19 mouse cellular contexts compared by ENCODE assay signal in the genomic region with DNA sequence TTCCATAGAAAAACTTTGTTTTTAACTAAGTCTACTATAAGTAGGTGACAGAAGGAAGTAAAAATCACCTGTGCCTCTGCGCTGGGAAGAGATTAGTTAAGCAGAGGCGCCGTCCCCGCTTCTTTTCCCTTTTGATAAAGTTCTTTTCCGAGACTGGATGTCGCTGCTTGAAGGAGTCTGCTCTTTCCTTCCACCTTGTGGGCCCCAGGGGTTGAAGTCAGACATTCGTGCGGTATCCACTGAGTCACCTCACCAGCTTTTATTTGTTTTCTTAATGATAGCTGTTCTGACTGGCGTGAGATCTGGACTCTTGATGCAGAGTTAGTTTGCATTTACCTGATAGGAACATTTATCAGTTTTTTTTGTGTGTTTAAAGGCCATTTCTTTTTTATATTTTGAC.
"Had no signal": no experiment of that assay in that cellular context is flagged by ENCODE, and none has a peak within 500 bp of the region (broad histone marks: within the 10 kb centered on the region; RNA-seq: fewer than 3 reads in every experiment).

No protein-coding gene starts in this region.

- H3K36me3 ChIP-seq: midbrain, embryonic 10.5 days; midbrain, embryonic 12.5 days; neural tube, embryonic 13.5 days; neural tube, embryonic 15.5 days had no signal

- DNase-seq: lung, adult 18-20 months; lung, embryonic 14.5 days; lung, postnatal 10 days; lung, postnatal 4 days; midbrain, embryonic 14.5 days; retina, postnatal 1 day; right cerebral cortex, adult 18-20 months; right cerebral cortex, postnatal 25 days; right cerebral cortex, postnatal 4 days; spleen, adult 18-20 months; thymus, adult 18-20 months; thymus, postnatal 14 days; thymus, postnatal 36 days had no signal

- H3K4me2 ChIP-seq: lung, embryonic 14.5 days; midbrain, embryonic 12.5 days; neural tube, embryonic 13.5 days; neural tube, embryonic 15.5 days had no signal

- H3K27me3 ChIP-seq: midbrain, embryonic 12.5 days; neural tube, embryonic 13.5 days; neural tube, embryonic 15.5 days had no signal

- H3K27ac ChIP-seq: midbrain, embryonic 10.5 days; midbrain, embryonic 12.5 days; neural tube, embryonic 13.5 days; neural tube, embryonic 15.5 days had no signal

- H3K9me3 ChIP-seq: midbrain, embryonic 10.5 days; midbrain, embryonic 12.5 days; neural tube, embryonic 13.5 days; neural tube, embryonic 15.5 days had no signal

- H3K4me3 ChIP-seq: midbrain, embryonic 10.5 days; midbrain, embryonic 12.5 days; myocyte; neural tube, embryonic 13.5 days; neural tube, embryonic 15.5 days had no signal

- ATAC-seq: midbrain, embryonic 16.5 days had no signal

- H3K4me1 ChIP-seq: midbrain, embryonic 12.5 days had no signal

- H3K9ac ChIP-seq: lung, embryonic 14.5 days; midbrain, embryonic 12.5 days; neural tube, embryonic 13.5 days; neural tube, embryonic 15.5 days had no signal
